Mouse (Mus musculus): ENCODE measurements around the gene Mcm10. TPM values are rescaled to one million over a fixed set of nuclear protein-coding genes. Genes with fewer than 3 reads are reported as not detected.

Mcm10 gene
- polyA plus RNA-seq, 1 experiment from 2014 or later: 30.0 TPM

DNA sequence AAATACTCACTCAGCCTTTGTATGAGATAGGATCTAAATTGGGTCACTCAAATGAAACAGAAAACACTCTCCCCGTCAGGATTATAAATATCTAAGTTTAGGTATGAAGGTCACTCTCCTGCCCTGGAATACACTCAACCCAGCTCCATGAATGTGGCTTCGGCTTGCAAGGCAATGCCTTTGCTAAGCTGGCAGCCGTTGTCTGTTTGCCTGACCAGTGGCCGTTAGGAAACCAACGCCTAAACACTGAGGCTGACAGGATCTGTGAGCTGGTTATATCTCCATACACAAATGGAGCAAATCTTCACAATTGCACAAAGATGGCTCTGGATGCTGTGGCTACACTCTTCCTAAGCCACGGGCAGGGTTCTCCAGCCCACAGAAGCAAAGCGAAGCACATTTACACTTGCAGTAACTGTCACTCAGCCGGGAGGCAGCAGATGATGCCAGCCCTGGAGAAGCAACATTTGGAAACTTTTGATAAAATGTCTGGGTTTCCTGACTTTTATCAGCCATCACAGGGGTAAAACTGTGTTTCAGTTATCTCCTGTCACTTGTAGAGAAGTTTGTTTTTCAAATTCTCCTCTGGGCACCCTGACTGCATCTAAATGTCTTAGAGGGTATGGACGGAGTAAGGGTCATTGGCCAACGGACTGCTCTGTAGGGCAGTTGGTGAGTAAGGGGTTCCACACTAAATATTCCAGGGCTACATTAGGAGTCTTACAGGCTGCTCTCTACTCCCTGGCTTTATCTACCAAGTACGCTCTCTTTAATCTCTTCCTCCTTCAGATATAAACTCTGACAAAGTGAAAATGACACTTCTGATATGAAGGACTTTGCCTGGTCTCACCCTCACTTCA is 30.3 kb upstream of the Mcm10 start:
- 68% methylated on average over 11 of the region's 11 CpGs for WGBS
- Histone ChIP-seq H3K4me1 (ENCODE audit: control insufficient read depth, insufficient read depth, low read length) (peaks cover 7% of the 10 kb centered on the region), H3K36me3 (ENCODE audit: control insufficient read depth, insufficient read depth, low read length) (no peaks in the 10 kb centered on the region), H3K9me3 (ENCODE audit: control insufficient read depth, low read length) (no peaks in the 10 kb centered on the region), H3K9ac (ENCODE audit: low read depth, low read length) (no peak overlapping the region), H3K27me3 (replicated peaks; ENCODE audit: control insufficient read depth, insufficient read depth, low read length) (no peaks in the 10 kb centered on the region), H3K27ac (ENCODE audit: low read length) (no peak overlapping the region), H3K4me3 (ENCODE audit: low read length) (no peak overlapping the region), H3K4me2 (ENCODE audit: low read depth, low read length) (no peak overlapping the region)
- no peak for ATAC-seq

GRCm38 (mm10) chr2:5041854-5042253 is 29.3 kb upstream of the Mcm10 start:
- Histone ChIP-seq H3K27ac (ENCODE audit: low read length) (no peak overlapping the region), H3K4me3 (ENCODE audit: low read length) (no peak overlapping the region), H3K4me1 (ENCODE audit: control insufficient read depth, insufficient read depth, low read length) (peaks cover 7% of the 10 kb centered on the region), H3K9ac (ENCODE audit: low read depth, low read length) (no peak overlapping the region), H3K9me3 (ENCODE audit: control insufficient read depth, low read length) (no peaks in the 10 kb centered on the region), H3K4me2 (ENCODE audit: low read depth, low read length) (no peak overlapping the region), H3K36me3 (ENCODE audit: control insufficient read depth, insufficient read depth, low read length) (no peaks in the 10 kb centered on the region), H3K27me3 (replicated peaks; ENCODE audit: control insufficient read depth, insufficient read depth, low read length) (no peaks in the 10 kb centered on the region)
- ATAC-seq: no peak
- WGBS: 76% methylated on average over 5 of the region's 5 CpGs

GRCm38 (mm10) chr2:5040281-5041161 is 27.9 kb upstream of the Mcm10 start:
- ATAC-seq: no peak
- no peaks in the 10 kb centered on the region for H3K9me3 ChIP-seq (ENCODE audit: control insufficient read depth, low read length)
- no peak overlapping the region for H3K9ac ChIP-seq (ENCODE audit: low read depth, low read length)
- 73% methylated on average over 12 of the region's 12 CpGs for WGBS
- no peaks in the 10 kb centered on the region for H3K36me3 ChIP-seq (ENCODE audit: control insufficient read depth, insufficient read depth, low read length)
- H3K27ac ChIP-seq (ENCODE audit: low read length): no peak overlapping the region
- peaks cover 7% of the 10 kb centered on the region for H3K4me1 ChIP-seq (ENCODE audit: control insufficient read depth, insufficient read depth, low read length)
- no peaks in the 10 kb centered on the region for H3K27me3 ChIP-seq (replicated peaks; ENCODE audit: control insufficient read depth, insufficient read depth, low read length)
- H3K4me2 ChIP-seq (ENCODE audit: low read depth, low read length): no peak overlapping the region
- H3K4me3 ChIP-seq (ENCODE audit: low read length): no peak overlapping the region

DNA sequence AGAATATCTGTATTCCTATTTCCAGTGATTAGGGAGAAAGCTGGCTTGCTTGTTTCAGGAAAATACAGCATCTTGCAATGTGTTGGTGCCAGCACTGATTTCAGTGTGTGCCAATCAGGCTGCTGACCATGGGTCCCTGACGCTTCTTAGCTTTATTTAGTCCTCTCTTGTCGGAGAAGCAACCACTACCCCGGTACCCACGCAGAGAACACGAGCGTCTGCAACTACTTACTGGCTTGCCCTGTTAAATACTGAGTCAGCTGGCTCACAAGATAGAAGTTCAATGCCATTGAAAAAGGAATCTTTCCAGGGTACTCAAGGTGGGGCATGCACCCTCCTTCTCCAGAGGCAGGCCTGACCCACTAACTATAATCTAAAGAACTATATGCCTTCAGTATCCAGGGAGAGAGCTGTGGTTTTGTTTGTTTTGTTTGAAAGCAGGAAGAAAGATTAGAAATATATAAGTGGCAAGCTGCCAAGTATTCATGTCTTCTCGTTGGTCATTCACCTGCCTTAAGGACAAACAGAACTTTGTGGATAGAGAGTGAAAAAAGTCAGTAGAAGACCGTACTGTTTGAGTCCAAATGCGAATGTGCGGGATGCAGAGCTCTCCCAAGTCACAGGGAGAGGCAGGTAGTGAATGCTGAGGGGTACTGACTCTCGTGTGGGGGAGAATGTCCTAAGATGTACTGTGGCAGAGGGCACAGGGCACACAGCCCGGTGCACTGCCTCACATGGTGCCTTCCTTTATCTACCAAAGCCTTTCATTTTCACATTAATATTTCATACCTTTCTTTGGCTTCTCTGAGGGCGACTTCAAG is 27.0 kb upstream of the Mcm10 start:
- Histone ChIP-seq H3K4me1 (ENCODE audit: control insufficient read depth, insufficient read depth, low read length) (peaks cover 7% of the 10 kb centered on the region), H3K4me3 (ENCODE audit: low read length) (no peak overlapping the region), H3K9ac (ENCODE audit: low read depth, low read length) (no peak overlapping the region), H3K36me3 (ENCODE audit: control insufficient read depth, insufficient read depth, low read length) (no peaks in the 10 kb centered on the region), H3K27ac (ENCODE audit: low read length) (0 out of 2 replicates have a peak overlapping the region, but pooled peaks have one; percentile 8), H3K9me3 (ENCODE audit: control insufficient read depth, low read length) (no peaks in the 10 kb centered on the region), H3K4me2 (ENCODE audit: low read depth, low read length) (no peak overlapping the region), H3K27me3 (replicated peaks; ENCODE audit: control insufficient read depth, insufficient read depth, low read length) (no peaks in the 10 kb centered on the region)
- WGBS: 66% methylated on average over 13 of the region's 13 CpGs
- peak; percentile 75 for ATAC-seq

DNA sequence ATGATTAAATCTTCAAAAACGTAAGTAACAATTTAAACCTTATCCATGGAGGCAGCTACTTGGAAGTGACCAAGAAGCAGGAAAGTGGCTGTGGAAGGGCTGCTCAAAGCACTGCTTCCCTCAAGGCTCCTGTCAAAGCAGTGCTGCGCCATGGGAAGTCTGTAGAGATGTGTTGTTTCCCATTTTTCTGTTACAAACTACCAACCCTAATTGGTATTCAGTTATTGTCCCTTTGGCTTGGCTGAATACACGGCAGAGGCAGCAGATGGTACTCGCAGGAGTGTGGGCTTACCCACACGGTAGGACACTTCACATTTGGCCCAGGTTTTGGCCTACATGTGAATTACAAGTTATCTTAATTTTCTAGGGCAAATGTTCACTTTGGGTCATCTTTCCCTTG is 25.7 kb upstream of the Mcm10 start:
- 81% methylated on average over 5 of the region's 5 CpGs for WGBS
- Histone ChIP-seq H3K27me3 (replicated peaks; ENCODE audit: control insufficient read depth, insufficient read depth, low read length) (no peaks in the 10 kb centered on the region), H3K36me3 (ENCODE audit: control insufficient read depth, insufficient read depth, low read length) (no peaks in the 10 kb centered on the region), H3K4me3 (ENCODE audit: low read length) (no peak overlapping the region), H3K27ac (ENCODE audit: low read length) (no peak overlapping the region), H3K4me1 (ENCODE audit: control insufficient read depth, insufficient read depth, low read length) (peaks cover 7% of the 10 kb centered on the region), H3K9me3 (ENCODE audit: control insufficient read depth, low read length) (no peaks in the 10 kb centered on the region), H3K4me2 (ENCODE audit: low read depth, low read length) (no peak overlapping the region), H3K9ac (ENCODE audit: low read depth, low read length) (no peak overlapping the region)
- ATAC-seq: no peak

GRCm38 (mm10) chr2:5037390-5037789 is 24.8 kb upstream of the Mcm10 start:
- Histone ChIP-seq H3K27ac (ENCODE audit: low read length) (no peak overlapping the region), H3K36me3 (ENCODE audit: control insufficient read depth, insufficient read depth, low read length) (no peaks in the 10 kb centered on the region), H3K4me1 (ENCODE audit: control insufficient read depth, insufficient read depth, low read length) (peaks cover 9% of the 10 kb centered on the region), H3K4me2 (ENCODE audit: low read depth, low read length) (no peak overlapping the region), H3K9me3 (ENCODE audit: control insufficient read depth, low read length) (no peaks in the 10 kb centered on the region), H3K4me3 (ENCODE audit: low read length) (no peak overlapping the region), H3K27me3 (replicated peaks; ENCODE audit: control insufficient read depth, insufficient read depth, low read length) (no peaks in the 10 kb centered on the region), H3K9ac (ENCODE audit: low read depth, low read length) (no peak overlapping the region)
- no peak for ATAC-seq
- 77% methylated on average over 3 of the region's 3 CpGs for WGBS

DNA sequence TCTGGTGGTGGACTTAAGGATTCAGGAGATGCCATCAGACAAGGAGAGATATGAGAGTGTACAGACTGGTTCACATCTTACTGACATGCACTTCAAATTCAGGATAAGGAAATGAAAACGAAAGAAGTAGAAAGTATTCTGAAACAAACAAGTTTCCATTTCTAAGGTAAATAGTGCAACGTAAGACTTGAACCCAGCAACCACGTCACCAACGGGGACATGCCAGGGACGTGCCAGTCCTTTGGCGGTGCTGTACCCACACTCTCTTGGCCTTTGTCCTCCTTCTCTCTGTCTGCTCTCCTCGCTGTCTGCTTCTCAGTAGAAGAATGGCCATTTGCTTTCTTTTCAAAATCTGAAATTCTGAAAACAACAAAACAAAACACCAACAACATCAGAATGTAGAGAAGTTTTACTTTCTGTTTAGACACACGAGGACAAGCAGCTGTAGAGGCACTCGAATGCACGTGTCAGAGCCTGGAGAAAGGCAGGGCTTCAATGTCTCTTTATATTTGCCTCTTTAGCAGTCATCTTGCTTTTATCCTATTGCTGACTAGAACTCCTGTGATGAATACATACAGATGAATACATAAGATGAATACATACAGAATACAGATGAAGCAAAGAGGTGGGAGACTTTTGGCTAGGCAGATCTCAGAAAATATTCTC is 24.0 kb upstream of the Mcm10 start:
- Histone ChIP-seq H3K4me2 (ENCODE audit: low read depth, low read length) (no peak overlapping the region), H3K4me1 (ENCODE audit: control insufficient read depth, insufficient read depth, low read length) (peaks cover 10% of the 10 kb centered on the region), H3K27me3 (replicated peaks; ENCODE audit: control insufficient read depth, insufficient read depth, low read length) (no peaks in the 10 kb centered on the region), H3K4me3 (ENCODE audit: low read length) (no peak overlapping the region), H3K36me3 (ENCODE audit: control insufficient read depth, insufficient read depth, low read length) (no peaks in the 10 kb centered on the region), H3K9me3 (ENCODE audit: control insufficient read depth, low read length) (no peaks in the 10 kb centered on the region), H3K9ac (ENCODE audit: low read depth, low read length) (no peak overlapping the region), H3K27ac (ENCODE audit: low read length) (no peak overlapping the region)
- WGBS: 80% methylated on average over 10 of the region's 10 CpGs
- ATAC-seq: no peak

DNA sequence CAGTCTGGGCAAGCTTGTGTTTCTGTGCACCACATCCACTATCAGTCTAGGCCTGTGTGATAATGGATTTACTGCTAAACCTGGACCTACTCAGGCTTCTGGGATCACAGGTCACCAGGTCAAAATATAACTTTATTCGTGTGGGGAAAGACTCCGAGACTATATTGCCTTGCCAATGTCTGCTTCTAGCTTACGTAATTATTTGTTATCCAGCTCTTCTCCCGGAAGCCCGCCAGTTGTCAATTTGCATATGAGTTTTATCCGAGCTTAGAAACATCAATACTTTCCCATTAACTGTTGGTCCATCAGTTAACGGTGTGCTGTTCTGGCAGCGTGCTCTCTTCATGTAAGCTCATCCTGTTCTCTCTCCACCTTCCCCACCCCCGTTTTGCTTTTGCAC is 22.6 kb upstream of the Mcm10 start:
- Histone ChIP-seq H3K4me1 (ENCODE audit: control insufficient read depth, insufficient read depth, low read length) (peaks cover 9% of the 10 kb centered on the region), H3K9ac (ENCODE audit: low read depth, low read length) (no peak overlapping the region), H3K4me3 (ENCODE audit: low read length) (no peak overlapping the region), H3K36me3 (ENCODE audit: control insufficient read depth, insufficient read depth, low read length) (no peaks in the 10 kb centered on the region), H3K27ac (ENCODE audit: low read length) (no peak overlapping the region), H3K27me3 (replicated peaks; ENCODE audit: control insufficient read depth, insufficient read depth, low read length) (no peaks in the 10 kb centered on the region), H3K9me3 (ENCODE audit: control insufficient read depth, low read length) (no peaks in the 10 kb centered on the region), H3K4me2 (ENCODE audit: low read depth, low read length) (no peak overlapping the region)
- ATAC-seq: peak; percentile 2; the same call in 1 of the 2 replicates
- WGBS: 79% methylated on average over 9 of the region's 9 CpGs
